Comparison of ENCODE assay signal across 12 mouse cellular contexts in the genomic region with DNA sequence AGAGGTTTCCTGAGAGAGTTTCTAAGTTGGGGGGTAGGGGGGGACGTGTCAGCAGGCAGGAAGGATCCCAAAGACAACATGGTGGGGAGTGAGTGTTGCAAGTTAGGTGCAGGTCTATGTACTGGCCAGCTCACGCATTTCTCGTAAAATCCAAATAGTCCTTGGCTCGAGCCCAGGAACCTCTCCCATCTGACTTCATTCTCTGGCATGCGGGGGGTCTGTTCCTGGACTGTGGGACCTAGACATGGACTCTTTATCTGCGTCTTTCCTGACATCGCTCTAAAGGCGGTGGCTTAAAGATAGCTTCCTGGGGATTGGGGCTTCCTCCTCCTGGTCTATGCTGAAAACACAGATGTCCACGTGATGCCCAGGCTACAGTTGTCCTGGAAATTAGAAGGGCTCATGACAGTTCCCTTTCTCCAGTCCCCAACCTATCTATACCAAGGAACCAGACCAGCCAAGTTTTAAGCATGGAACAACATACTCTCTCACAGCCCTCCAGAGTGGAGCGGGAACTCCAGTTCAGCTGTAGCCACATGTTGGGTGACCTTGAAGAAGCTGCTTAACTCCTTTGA.
DNase-seq lines count a peak whose midpoint lies in the region; ATAC-seq lines count a peak whose summit lies in the region.
"Had no signal": no experiment of that assay in that cellular context is flagged by ENCODE, and none has a peak within 500 bp of the region (broad histone marks: within the 10 kb centered on the region; RNA-seq: fewer than 3 reads in every experiment).

No protein-coding gene starts in this region.

- H3K9me3 ChIP-seq in limb, embryonic 15.5 days, result no peaks in the 10 kb centered on the region
- no peaks in the 10 kb centered on the region for H3K9me3 ChIP-seq in forebrain, embryonic 15.5 days
- H3K9me3 ChIP-seq: midbrain, embryonic 15.5 days had no signal

- H3K4me2 ChIP-seq in limb, embryonic 15.5 days, result no peak overlapping the region
- no peak overlapping the region for H3K4me2 ChIP-seq in forebrain, embryonic 15.5 days (replicated peaks)
- H3K4me2 ChIP-seq: liver, embryonic 11.5 days; midbrain, embryonic 15.5 days had no signal

- H3K9ac ChIP-seq in limb, embryonic 15.5 days, result no peak overlapping the region
- no peak overlapping the region for H3K9ac ChIP-seq in forebrain, embryonic 15.5 days (replicated peaks)
- H3K9ac ChIP-seq: midbrain, embryonic 15.5 days had no signal

- DNase-seq in cerebellum, adult 9-11 months, result peak; percentile 29
- no peak for DNase-seq in cerebellum, adult 11 months
- DNase-seq in 3134 (ENCODE audit: extremely low read depth, insufficient read length, low spot score), result peak; percentile 27
- peak; percentile 41 to 64 for DNase-seq in heart, adult 9 months (ENCODE audit: low spot score in 2 of 2)
- DNase-seq in frontal cortex, postnatal 36 days (ENCODE audit: low spot score in 2 of 2), result no peak
- DNase-seq in retina, postnatal 1 day, result no peak
- DNase-seq: B cell, adult 2 months had no signal

- H3K4me3 ChIP-seq in limb, embryonic 15.5 days, result no peak overlapping the region
- H3K4me3 ChIP-seq in forebrain, embryonic 15.5 days, result no peak overlapping the region
- H3K4me3 ChIP-seq: erythroblast, embryonic 14.5 days; midbrain, embryonic 15.5 days had no signal

- H3K27me3 ChIP-seq in limb, embryonic 15.5 days, result no peaks in the 10 kb centered on the region
- no peaks in the 10 kb centered on the region for H3K27me3 ChIP-seq in forebrain, embryonic 15.5 days
- H3K27me3 ChIP-seq: midbrain, embryonic 15.5 days had no signal

- H3K27ac ChIP-seq in limb, embryonic 15.5 days, result peak overlapping the region; percentile 57; the same call in 1 of the 2 replicates
- H3K27ac ChIP-seq in forebrain, embryonic 15.5 days (replicated peaks), result no peak overlapping the region
- H3K27ac ChIP-seq: midbrain, embryonic 15.5 days had no signal

- no peaks in the 10 kb centered on the region for H3K36me3 ChIP-seq in limb, embryonic 15.5 days
- H3K36me3 ChIP-seq in forebrain, embryonic 15.5 days, result no peaks in the 10 kb centered on the region
- H3K36me3 ChIP-seq: midbrain, embryonic 15.5 days had no signal

- 0 out of 2 replicates have a peak, but pooled peaks have one; percentile 28 for ATAC-seq in limb, embryonic 15.5 days (ENCODE audit: insufficient number of reproducible peaks, low FRiP score, low TSS enrichment, low read depth)
- no peak for ATAC-seq in forebrain, embryonic 15.5 days (replicated peaks)
- ATAC-seq: midbrain, embryonic 15.5 days had no signal

- WGBS in limb, embryonic 15.5 days, result 43% methylated on average over 10 of the region's 10 CpGs
- 74% methylated on average over 10 of the region's 10 CpGs for WGBS in forebrain, embryonic 15.5 days

- H3K4me1 ChIP-seq in limb, embryonic 15.5 days, result peaks cover 36% of the 10 kb centered on the region
- peaks cover 23% of the 10 kb centered on the region for H3K4me1 ChIP-seq in forebrain, embryonic 15.5 days

Comparison
In these comparisons a context has a peak if more than half of its experiments do, and no peak if none do; other contexts are left out.
1. DNase-seq: peak in cerebellum, adult 9-11 months (single experiment), 3134 (single experiment) and heart, adult 9 months (2 of 2); none in cerebellum, adult 11 months (single experiment), frontal cortex, postnatal 36 days (0 of 2) and retina, postnatal 1 day (single experiment).